Mouse (Mus musculus) cerebellum, adult 2 months (tissue): Measurements from ENCODE around the gene Mgat2.

ENCODE experiments used
- CTCF ChIP-seq: fragments of 200-500 bp; IDR thresholded peaks from 2 replicates; pipeline ENCODE4 v1.5.1; 2011; ENCODE audit warnings: low read depth, mild to moderate bottlenecking, control low read depth, low read length, moderate library complexity, borderline replicate concordance; ENCODE audit not compliant: insufficient read depth
- POLR2A ChIP-seq: fragments of 200-500 bp; IDR thresholded peaks from 2 replicates; pipeline ENCODE4 v1.6.1; 2011; ENCODE audit warnings: low read length, control low read depth, borderline replicate concordance; ENCODE audit not compliant: insufficient read depth

DNA sequence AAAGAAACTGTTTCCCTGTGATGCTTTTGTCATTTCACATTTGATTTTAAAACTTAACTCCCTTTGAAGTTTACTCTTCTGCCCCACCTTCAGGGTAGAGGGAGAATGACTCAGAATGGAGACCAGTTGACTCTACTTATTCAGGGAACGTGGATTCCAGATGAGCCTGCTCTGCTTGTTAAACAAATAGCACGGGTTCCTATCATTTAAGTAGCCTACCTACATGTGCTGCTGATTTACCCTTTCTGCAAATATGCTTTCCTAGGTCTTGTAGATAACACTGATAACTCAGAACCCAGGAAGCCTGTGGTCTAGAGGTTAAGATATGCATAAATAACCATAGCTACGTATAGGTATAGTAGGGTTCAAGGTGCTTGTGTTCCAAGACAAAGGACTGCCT lies 19.1 kb upstream of the Mgat2 start:
- TF ChIP-seq CTCF (no peak), POLR2A (no peak)
